Mouse (Mus musculus) forebrain, embryonic 15.5 days (tissue): ENCODE results near the gene Tmem178b. TPM values are rescaled to one million over a fixed set of nuclear protein-coding genes. Genes with fewer than 3 reads are reported as not detected.

Experiments used
- ATAC-seq: fragments of 200-750 bp; cut with Nextera tagmentation; replicated peaks from 2 replicates; pipeline ENCODE4 v1.8.0; 2017; ENCODE audit warnings: mild to moderate bottlenecking, moderate TSS enrichment, moderate library complexity
- H3K27ac ChIP-seq: fragments of 300-500 bp; sonication (generic); replicated peaks from 2 replicates; pipeline ENCODE4 v1.5.1; 2015; ENCODE audit warnings: mild to moderate bottlenecking, inconsistent platforms
- H3K27me3 ChIP-seq: fragments of 300-500 bp; sonication (generic); 2 replicates; pipeline ENCODE4 v1.6.1; 2015; ENCODE audit warnings: inconsistent platforms
- H3K36me3 ChIP-seq: fragments of 300-500 bp; sonication (generic); 2 replicates; pipeline ENCODE4 v1.6.1; 2015; ENCODE audit warnings: mild to moderate bottlenecking, inconsistent platforms
- H3K4me1 ChIP-seq: fragments of 300-500 bp; sonication (generic); 2 replicates; pipeline ENCODE4 v1.6.1; 2015; ENCODE audit warnings: inconsistent platforms
- H3K4me2 ChIP-seq: fragments of 300-500 bp; sonication (generic); replicated peaks from 2 replicates; pipeline ENCODE4 v1.6.1; 2015; ENCODE audit warnings: mild to moderate bottlenecking, inconsistent platforms
- H3K4me3 ChIP-seq: fragments of 300-500 bp; sonication (generic); 2 replicates; pipeline ENCODE4 v1.5.1; 2015; ENCODE audit warnings: mild to moderate bottlenecking, inconsistent platforms
- H3K9ac ChIP-seq: fragments of 300-500 bp; sonication (generic); replicated peaks from 2 replicates; pipeline ENCODE4 v1.6.1; 2015; ENCODE audit warnings: mild to moderate bottlenecking, inconsistent platforms
- H3K9me3 ChIP-seq: fragments of 300-500 bp; sonication (generic); 2 replicates; pipeline ENCODE4 v1.6.1; 2016; ENCODE audit warnings: inconsistent platforms
- WGBS: fragments of 180-500 bp; shearing (Covaris S2); methylation state at CpG from one replicate; pipeline ENCODE4 v1.1.7; 2015; ENCODE audit warnings: mixed read lengths; 5-methylcytosine and 5-hydroxymethylcytosine counted together
- polyA plus RNA-seq: library from polyadenylated mRNA; unstranded; fragments of >200 nt; fragmentation: Nextera tagmentation; extraction: Ambion mirVana; gene quantifications from 2 replicates; pipeline ENCODE4 v1.2.1, GENCODE M21; 2015

Gene Tmem178b
- polyA plus RNA-seq, 1 experiment from 2014 or later: 28.6 TPM

- Histone ChIP-seq H3K4me2 (no peak overlapping the region), H3K4me1 (peaks cover 5% of the 10 kb centered on the region), H3K4me3 (no peak overlapping the region), H3K9ac (no peak overlapping the region), H3K27me3 (no peaks in the 10 kb centered on the region), H3K9me3 (0 out of 2 replicates have a peak, but pooled peaks cover 4% of the 10 kb centered on the region), H3K36me3 (no peaks in the 10 kb centered on the region), H3K27ac (no peak overlapping the region)
- WGBS: 87% methylated on average over 3 of the region's 3 CpGs
- ATAC-seq: no peak
These were observed 17.7 kb downstream of the Tmem178b start for GRCm38 (mm10) chr6:39890811-39891210.

- WGBS: 13% methylated on average over 3 of the region's 3 CpGs
- Histone ChIP-seq H3K4me2 (no peak overlapping the region), H3K27me3 (no peaks in the 10 kb centered on the region), H3K4me1 (peaks cover 23% of the 10 kb centered on the region), H3K36me3 (no peaks in the 10 kb centered on the region), H3K4me3 (no peak overlapping the region), H3K9me3 (no peaks in the 10 kb centered on the region), H3K27ac (0 out of 2 replicates have a peak overlapping the region, but pooled peaks have one; percentile 31), H3K9ac (no peak overlapping the region)
- no peak for ATAC-seq
These were observed 23.4 kb downstream of the Tmem178b start for GRCm38 (mm10) chr6:39896500-39896899.

DNA sequence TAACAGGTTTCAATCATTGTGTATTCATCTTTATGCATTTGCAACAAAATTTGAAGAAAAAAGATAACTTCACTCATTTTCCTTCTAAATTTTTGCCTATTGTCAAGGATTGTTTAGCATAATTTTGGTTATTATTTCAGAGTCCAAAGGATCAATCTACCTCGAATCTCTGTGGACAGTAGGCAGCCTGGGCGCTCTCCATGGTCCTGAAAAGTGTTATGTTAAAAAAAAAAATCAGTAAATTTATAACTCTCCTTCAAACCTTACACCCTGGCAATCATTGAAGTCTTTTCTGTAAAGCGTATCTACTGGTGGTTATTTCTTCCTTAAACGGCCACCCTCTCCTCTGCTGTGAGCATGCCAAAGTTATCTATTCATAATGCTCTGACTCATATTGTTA, 26.2 kb downstream of the Tmem178b start:
- no peak for ATAC-seq
- Histone ChIP-seq H3K27ac (no peak overlapping the region), H3K4me3 (no peak overlapping the region), H3K4me1 (peaks cover 40% of the 10 kb centered on the region), H3K36me3 (no peaks in the 10 kb centered on the region), H3K27me3 (no peaks in the 10 kb centered on the region), H3K9me3 (no peaks in the 10 kb centered on the region), H3K9ac (no peak overlapping the region), H3K4me2 (no peak overlapping the region)
- WGBS: 68% methylated on average over 4 of the region's 4 CpGs

- no peaks in the 10 kb centered on the region for H3K36me3 ChIP-seq
- peaks cover 25% of the 10 kb centered on the region for H3K4me1 ChIP-seq
- H3K9me3 ChIP-seq: no peaks in the 10 kb centered on the region
- 16% methylated on average over 6 of the region's 6 CpGs for WGBS
- no peak overlapping the region for H3K9ac ChIP-seq
- H3K27ac ChIP-seq: peak overlapping the region; percentile 68
- H3K4me3 ChIP-seq: no peak overlapping the region
- H3K4me2 ChIP-seq: peak overlapping the region; percentile 28; the same call in 1 of the 2 replicates
- ATAC-seq: peak; percentile 38; the same call in 1 of the 2 replicates
- no peaks in the 10 kb centered on the region for H3K27me3 ChIP-seq
These were observed 30.2 kb downstream of the Tmem178b start for GRCm38 (mm10) chr6:39903220-39903773.

GRCm38 (mm10) chr6:39903845-39904244, 30.8 kb downstream of the Tmem178b start:
- H3K36me3 ChIP-seq: no peaks in the 10 kb centered on the region
- H3K4me3 ChIP-seq: no peak overlapping the region
- no peak overlapping the region for H3K9ac ChIP-seq
- peak overlapping the region; percentile 68 for H3K27ac ChIP-seq
- H3K4me2 ChIP-seq: peak overlapping the region; percentile 28
- peak; percentile 94 for ATAC-seq
- 23% methylated on average over 11 of the region's 11 CpGs for WGBS
- H3K27me3 ChIP-seq: no peaks in the 10 kb centered on the region
- peaks cover 25% of the 10 kb centered on the region for H3K4me1 ChIP-seq
- H3K9me3 ChIP-seq: no peaks in the 10 kb centered on the region

DNA sequence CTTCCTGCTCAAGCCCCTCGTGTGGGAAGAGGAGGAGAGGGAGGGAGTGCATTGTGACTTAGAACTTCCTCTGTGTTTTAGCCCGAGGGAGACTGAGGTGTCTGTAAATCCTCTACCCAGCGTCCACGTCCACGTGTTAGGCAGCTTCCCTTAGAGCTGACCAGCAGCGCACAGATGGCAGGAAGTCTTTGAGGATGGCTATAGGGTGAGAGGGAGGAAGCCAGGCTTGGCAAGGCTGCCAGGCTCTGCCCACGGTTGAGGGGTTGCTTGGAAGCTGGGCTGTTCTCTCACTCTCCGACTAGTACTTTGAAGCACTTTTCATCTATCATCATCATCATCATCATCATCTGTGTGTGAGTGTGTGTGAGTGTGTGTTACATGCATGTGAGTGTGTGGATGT, 41.9 kb downstream of the Tmem178b start:
- no peaks in the 10 kb centered on the region for H3K36me3 ChIP-seq
- no peaks in the 10 kb centered on the region for H3K27me3 ChIP-seq
- no peak overlapping the region for H3K27ac ChIP-seq
- H3K9me3 ChIP-seq: no peaks in the 10 kb centered on the region
- no peak overlapping the region for H3K4me3 ChIP-seq
- no peak overlapping the region for H3K9ac ChIP-seq
- peaks cover 12% of the 10 kb centered on the region for H3K4me1 ChIP-seq
- no peak for ATAC-seq
- no peak overlapping the region for H3K4me2 ChIP-seq
- 51% methylated on average over 8 of the region's 8 CpGs for WGBS

DNA sequence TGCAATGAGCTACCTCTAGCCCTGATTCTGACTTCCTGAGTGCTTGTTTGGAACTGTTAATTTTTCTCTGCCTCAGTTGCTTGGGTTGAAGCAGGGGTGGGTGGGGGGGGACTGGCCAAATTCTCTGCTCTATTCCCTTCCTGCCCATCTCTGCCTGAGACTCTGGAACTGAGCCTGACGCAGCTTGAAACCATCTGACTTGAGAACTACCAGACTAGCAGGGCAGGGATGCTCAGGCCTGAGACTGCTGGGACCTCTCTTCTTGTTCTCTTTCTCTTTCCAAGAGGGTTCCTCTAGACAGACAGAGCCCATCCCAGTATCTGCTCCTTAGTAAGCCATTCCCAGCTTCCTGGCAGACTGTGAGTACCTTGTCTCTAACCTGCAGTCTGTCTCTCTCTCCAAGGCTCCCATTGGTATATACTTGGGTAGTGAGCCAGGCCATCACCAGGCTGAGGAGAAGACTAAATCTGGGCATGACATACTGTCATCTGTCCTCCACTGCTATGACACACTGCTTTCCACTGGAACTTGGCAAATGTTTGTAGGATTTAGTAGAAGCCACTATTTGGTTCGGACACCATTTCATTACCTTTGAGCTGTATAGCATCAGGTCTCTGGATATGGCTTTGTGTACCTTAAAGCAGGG, 42.7 kb downstream of the Tmem178b start:
- ATAC-seq: no peak
- Histone ChIP-seq H3K4me1 (peaks cover 12% of the 10 kb centered on the region), H3K27me3 (no peaks in the 10 kb centered on the region), H3K4me2 (no peak overlapping the region), H3K9ac (no peak overlapping the region), H3K36me3 (no peaks in the 10 kb centered on the region), H3K9me3 (no peaks in the 10 kb centered on the region), H3K4me3 (no peak overlapping the region), H3K27ac (no peak overlapping the region)
- 90% methylated on average over 2 of the region's 2 CpGs for WGBS

- H3K4me1 ChIP-seq: peaks cover 12% of the 10 kb centered on the region
- no peak for ATAC-seq
- H3K36me3 ChIP-seq: no peaks in the 10 kb centered on the region
- H3K27me3 ChIP-seq: no peaks in the 10 kb centered on the region
- H3K27ac ChIP-seq: no peak overlapping the region
- H3K9me3 ChIP-seq: no peaks in the 10 kb centered on the region
- H3K9ac ChIP-seq: no peak overlapping the region
- 88% methylated on average over 4 of the region's 4 CpGs for WGBS
- no peak overlapping the region for H3K4me2 ChIP-seq
- no peak overlapping the region for H3K4me3 ChIP-seq
These were observed 43.4 kb downstream of the Tmem178b start for GRCm38 (mm10) chr6:39916514-39916913.

- no peaks in the 10 kb centered on the region for H3K9me3 ChIP-seq
- no peak for ATAC-seq
These were observed 44.2 kb downstream of the Tmem178b start for GRCm38 (mm10) chr6:39917242-39917641.

DNA sequence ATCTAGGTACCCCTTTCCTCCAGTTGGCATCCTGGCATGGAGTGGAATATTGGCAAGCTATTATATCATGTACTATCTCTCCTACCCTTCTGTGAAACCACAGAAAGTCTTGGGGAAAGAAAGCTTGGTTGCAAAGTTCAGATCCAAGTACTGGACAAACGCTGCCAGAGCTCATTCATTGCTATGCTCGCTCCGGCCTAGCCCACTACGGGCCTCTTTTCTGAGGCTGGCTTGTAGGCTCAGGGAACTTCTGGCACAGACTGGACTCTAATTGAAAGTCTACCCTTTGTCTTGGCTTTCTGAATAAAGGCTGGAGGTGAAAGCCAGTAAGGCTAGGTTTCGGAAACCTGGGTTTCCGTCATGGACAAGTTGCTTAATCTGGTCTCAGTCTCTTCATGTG, 44.7 kb downstream of the Tmem178b start:
- no peak for ATAC-seq
- peaks cover 12% of the 10 kb centered on the region for H3K4me1 ChIP-seq
- H3K27ac ChIP-seq: 0 out of 2 replicates have a peak overlapping the region, but pooled peaks have one; percentile 34
- H3K36me3 ChIP-seq: no peaks in the 10 kb centered on the region
- H3K9me3 ChIP-seq: no peaks in the 10 kb centered on the region
- 78% methylated on average over 6 of the region's 6 CpGs for WGBS
- no peak overlapping the region for H3K9ac ChIP-seq
- H3K4me3 ChIP-seq: no peak overlapping the region
- no peaks in the 10 kb centered on the region for H3K27me3 ChIP-seq
- H3K4me2 ChIP-seq: no peak overlapping the region

More at GRCm38 (mm10) chr6:39917242-39917641, 44.2 kb downstream of the Tmem178b start:
- Histone ChIP-seq H3K4me2 (no peak overlapping the region), H3K4me3 (no peak overlapping the region), H3K27me3 (no peaks in the 10 kb centered on the region), H3K36me3 (no peaks in the 10 kb centered on the region), H3K9ac (no peak overlapping the region), H3K4me1 (peaks cover 12% of the 10 kb centered on the region), H3K27ac (0 out of 2 replicates have a peak overlapping the region, but pooled peaks have one; percentile 34)
- WGBS: 34% methylated on average over 8 of the region's 8 CpGs

- no peak for ATAC-seq
- peaks cover 12% of the 10 kb centered on the region for H3K4me1 ChIP-seq
- WGBS: 84% methylated on average over 6 of the region's 6 CpGs
These were observed 46.1 kb downstream of the Tmem178b start for GRCm38 (mm10) chr6:39919011-39919709.

GRCm38 (mm10) chr6:39926442-39926841, 53.4 kb downstream of the Tmem178b start:
- no peaks in the 10 kb centered on the region for H3K4me1 ChIP-seq
- H3K27me3 ChIP-seq: no peaks in the 10 kb centered on the region
- no peak overlapping the region for H3K4me3 ChIP-seq
- no peaks in the 10 kb centered on the region for H3K9me3 ChIP-seq
- no peaks in the 10 kb centered on the region for H3K36me3 ChIP-seq
- ATAC-seq: no peak
- no peak overlapping the region for H3K4me2 ChIP-seq
- H3K9ac ChIP-seq: no peak overlapping the region
- WGBS: 78% methylated on average over 10 of the region's 10 CpGs
- no peak overlapping the region for H3K27ac ChIP-seq

More at GRCm38 (mm10) chr6:39919011-39919709, 46.1 kb downstream of the Tmem178b start:
- Histone ChIP-seq H3K27me3 (no peaks in the 10 kb centered on the region), H3K9me3 (no peaks in the 10 kb centered on the region), H3K9ac (no peak overlapping the region), H3K4me3 (no peak overlapping the region), H3K27ac (no peak overlapping the region), H3K4me2 (no peak overlapping the region), H3K36me3 (no peaks in the 10 kb centered on the region)
